Mouse (Mus musculus): ENCODE measurements around the gene Klf5.

The Klf5 gene

GRCm38 (mm10) chr14:99313062-99313461 lies 14.6 kb downstream of the Klf5 start:
- no peak for DNase-seq

DNA sequence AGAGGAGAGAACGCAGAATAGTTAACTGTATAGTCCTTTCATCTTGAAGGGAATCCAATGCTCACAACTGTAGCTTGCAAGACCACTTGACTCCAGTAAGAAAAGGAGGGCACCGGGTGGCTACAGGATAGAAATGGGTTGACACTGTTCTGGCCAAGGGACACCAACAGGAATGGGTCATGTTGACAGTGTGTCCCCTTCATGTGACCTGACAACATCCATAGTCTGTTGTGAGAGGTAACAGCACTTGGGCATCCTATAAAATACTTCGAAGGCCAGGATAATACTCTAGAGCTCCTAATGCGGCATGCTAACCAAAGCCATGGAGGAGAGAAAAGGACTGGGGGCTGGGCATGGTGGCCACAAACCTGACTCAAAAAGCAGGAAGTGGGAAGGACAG lies 17.8 kb downstream of the Klf5 start:
- DNase-seq, result no peak

- no peak for DNase-seq
These were observed 22.2 kb downstream of the Klf5 start for GRCm38 (mm10) chr14:99320736-99321135.

DNA sequence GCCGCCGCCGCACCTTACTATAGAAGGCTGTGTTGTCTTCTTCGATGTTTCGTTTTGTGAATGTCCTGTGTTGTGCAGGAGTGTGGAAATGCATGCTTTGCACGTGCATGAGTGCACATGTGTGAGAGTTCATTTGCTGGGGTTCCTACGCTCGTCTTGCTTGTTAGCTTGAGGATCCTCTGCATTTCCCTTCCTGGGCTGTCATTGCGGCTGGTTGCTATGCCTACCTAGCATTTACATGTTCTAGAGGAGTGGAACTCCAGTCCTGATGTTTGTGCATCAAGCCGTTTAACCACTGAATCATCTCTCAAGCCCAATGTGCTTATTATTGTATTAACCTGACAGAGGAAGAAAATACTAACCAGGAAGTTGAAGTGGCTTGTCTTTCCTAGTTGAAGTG lies 24.9 kb downstream of the Klf5 start:
- DNase-seq, result no peak

DNA sequence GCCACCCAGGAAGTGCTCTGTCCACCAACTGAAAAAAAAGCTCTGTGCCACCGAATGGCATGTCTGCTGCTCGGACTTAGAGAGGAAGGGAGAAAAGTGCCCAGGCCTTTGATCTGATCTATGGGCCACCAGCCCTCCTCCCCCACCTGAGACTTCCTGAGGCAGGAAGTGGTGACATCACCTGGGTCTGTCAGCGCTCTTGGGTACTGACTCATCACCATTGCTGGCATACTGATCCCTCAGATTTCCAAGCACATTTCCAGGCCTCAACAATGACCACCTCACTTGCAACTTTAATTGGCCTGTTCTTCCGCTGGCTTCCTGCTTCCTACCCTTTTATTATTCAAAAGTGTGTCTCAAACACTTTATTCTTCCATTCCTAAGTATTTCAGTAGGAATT lies 26.0 kb downstream of the Klf5 start:
- no peak for DNase-seq

DNA sequence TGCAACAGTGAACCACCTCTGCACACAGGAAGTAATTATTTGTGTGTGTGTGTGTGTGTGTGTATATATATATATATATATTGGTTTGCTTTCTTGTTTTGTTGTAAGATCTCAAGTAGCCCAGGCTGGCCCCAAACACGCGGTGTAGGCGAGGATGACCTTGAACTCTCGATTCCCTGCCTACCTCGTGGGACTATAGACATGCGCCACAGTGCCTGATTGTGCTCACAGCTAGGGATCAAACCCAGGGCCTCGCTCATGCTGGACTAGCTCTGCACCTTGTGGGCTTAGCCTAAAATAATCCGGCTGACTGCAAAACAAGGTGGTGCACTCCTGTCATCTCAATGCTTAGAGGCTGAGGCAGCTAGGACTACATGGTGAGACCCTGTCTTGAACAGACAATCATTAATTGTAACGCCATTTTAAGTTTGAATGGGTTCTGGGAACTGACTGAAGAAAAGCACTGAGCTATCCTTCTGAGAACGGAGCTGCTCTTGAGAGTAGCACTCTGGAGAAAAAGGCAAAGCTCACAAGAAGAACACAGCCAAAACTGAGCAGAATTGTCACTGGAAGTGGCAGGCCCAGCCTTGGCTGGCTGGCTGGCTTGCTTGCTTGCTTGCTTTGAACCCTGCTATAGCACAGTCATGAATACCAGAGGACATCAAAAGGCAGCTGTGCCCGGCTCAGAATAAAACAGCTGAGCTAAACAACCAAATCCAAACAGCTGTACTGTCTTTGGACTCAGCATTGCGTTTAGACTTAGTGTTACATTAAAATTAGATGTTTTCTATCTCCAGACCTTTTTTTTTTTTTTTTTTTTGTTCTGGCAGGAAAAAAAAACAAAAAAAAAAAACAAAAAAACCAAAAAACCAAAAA lies 27.3 kb downstream of the Klf5 start:
- no peak for DNase-seq

- DNase-seq, result no peak
These were observed 38.1 kb downstream of the Klf5 start for GRCm38 (mm10) chr14:99336598-99336997.

DNA sequence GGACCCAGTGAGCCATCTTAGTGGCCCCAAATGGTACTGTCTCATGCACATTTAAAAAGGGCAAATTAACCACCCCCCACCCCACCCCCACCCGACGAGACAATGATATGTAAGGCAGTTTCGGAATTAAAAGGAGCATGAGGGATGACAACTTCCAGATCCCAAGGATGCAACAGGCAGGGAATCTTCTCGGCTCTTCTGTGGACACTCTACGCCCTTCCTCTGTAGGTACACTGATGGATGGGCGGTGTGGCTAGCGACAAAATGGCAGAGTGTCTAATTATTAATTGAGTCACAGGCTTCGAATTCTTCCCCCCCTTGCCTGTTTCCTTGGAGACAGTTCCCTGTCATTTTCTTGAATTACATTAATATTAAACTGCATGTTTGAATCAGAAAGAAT lies 40.5 kb downstream of the Klf5 start:
- DNase-seq, result no peak

GRCm38 (mm10) chr14:99339681-99340522 lies 41.4 kb downstream of the Klf5 start:
- DNase-seq, result no peak

DNA sequence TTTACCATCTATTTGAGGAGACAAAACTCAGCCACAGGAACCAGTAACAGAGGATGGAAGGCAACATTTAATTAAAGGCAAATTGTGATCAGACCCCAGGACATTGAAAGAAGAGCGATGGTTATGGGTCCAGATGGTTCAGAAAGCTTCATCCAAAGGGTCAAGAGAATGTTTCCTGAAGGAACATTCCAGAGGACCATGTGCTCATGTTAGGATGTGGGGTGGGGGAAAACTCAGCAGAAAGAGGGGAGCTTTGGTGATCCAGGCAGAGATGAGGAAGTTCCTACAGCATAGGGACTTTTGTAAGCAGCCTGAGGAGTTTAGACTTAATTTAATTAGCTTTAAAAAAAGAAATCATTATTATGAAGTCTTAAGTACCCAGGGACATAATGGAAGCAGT lies 42.2 kb downstream of the Klf5 start:
- no peak for DNase-seq

GRCm38 (mm10) chr14:99348175-99348764 lies 49.8 kb downstream of the Klf5 start:
- no peak for DNase-seq

GRCm38 (mm10) chr14:99349606-99350005 lies 51.1 kb downstream of the Klf5 start:
- no peak for DNase-seq

- no peak for DNase-seq
These were observed 54.5 kb downstream of the Klf5 start for GRCm38 (mm10) chr14:99352989-99353388.

DNA sequence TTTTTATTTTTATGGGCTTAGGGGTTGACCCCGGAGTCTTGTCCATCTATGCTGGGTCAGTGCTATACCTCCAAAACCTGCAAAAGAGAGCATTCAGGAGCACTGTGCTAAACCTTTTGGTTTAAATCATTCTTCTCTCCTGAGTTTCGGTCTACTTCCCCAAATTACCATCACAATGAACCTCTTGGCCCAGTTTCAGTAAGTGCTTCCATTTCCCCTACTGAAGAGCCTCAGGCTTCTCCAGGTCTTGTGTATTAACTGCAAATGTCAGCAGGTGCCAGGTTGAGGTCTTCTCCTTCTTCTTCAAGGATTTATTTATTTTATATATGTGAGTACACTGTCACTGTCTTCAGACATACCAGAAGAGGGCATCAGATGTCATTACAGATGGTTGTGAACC lies 55.6 kb downstream of the Klf5 start:
- no peak for DNase-seq

DNA sequence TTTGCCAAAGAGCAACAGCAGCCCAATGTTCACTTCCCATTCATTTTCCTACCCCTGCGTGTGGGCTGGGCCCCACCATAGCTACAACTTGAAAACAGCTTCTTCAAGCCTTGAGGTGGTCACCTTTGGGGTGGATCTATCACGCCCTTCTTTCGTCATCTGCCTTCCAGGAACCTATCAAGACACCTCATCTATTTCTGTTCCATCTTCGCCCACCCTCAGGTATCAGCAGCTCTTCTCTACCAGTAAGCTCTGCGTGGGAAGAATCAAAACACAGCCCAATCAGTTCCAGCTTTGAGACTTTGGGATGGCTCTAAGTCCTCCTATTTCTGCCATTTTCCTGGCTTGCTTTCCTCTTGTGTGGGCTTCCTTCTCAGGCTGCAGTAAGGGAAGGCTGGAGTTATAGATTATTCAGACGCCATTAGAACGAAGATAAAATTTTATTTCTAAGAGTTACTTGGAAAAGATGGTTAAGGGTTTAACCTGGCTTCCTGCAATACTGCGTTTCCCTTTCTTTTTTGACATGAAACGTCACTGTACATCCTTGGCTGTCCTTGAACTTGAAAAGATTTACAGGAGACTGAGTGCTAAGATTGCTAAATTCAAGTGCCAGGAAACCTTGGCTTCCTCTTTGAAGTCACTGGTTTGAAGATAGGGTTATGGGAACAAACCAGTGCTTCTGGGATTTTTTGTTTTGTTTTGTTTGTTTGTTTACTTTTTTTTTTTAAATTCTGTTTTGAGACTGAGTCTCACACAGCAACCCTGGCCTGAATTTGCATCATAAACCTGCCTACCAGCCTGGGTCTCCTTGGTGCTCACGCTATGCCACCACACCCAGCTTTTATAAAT lies 56.5 kb downstream of the Klf5 start:
- DNase-seq, result no peak

DNA sequence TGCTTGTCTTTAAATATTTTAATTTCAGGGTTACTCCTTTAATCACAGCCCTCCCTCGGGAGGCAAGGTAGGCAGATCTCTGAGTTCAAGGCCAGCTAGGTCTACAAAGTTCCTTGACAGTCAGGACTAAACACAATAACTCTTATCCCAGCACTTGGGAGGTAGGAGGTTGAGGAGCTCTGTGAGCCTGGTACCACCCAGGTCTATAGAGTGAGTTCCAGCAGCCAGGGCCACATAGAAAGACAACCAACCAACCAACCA lies 57.0 kb downstream of the Klf5 start:
- no peak for DNase-seq

DNA sequence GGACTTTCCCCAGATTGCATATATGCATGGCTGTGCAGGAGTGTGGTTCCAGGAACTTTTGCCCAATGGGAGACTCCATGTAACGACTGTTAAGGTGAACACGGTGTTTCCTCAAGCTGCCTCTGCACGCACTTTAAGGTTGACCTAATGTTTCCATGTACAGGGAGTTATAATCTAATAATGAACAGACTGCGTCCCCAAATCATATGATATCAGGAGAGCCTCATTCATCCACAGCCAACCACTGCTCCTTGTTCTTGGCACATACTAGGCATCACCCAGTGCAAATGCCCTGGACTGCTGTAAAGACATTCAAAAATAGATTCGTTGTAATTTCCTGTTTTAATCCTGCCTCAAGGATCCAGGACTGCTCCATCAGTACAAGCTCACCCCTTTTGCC lies 64.5 kb downstream of the Klf5 start:
- no peak for DNase-seq

DNA sequence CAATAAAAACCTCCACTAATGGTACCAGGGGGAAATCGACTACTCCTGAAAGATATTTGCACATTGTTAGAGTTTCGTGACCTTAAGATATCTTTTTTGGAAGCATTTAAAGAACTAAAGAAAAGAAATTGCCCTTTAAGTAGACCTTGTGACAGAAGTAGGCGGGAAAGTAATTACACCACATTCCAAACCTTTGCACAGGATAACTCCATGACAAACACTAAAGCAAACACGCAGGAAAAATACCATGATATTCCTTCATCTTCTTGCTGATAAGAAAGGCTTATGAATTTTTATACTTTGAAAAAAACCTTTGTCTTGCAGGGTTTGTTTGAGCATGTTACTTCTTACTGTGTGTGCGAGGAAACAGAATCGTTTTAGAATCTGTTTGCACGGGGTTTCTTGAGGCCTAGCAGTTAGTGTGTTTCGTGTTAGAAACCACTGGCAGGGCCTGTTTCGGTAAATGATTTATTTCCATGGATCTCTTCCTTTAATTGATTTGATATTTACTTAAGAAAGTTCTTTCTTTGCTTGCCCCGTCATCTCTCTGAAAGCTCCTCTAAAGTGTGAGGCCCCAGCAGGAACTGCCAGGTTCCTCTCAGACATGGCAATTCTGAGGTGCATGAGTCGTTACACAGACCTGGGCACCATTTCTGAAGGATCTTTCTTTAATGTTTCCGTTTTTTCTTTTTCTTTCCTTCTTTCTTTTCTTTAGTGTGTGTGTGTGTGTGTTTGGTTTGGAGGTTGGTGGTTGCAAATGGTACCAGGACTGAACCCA lies 65.7 kb downstream of the Klf5 start:
- DNase-seq, result no peak

All from cerebellum, postnatal 14 days (tissue).